Mouse (Mus musculus) WW6 (cell line): ENCODE measurements around the gene Mchr1.

Source experiments
- DNase-seq: peaks from one replicate; pipeline ENCODE4 v3.0.0-alpha.2; 2013; ENCODE audit warnings: low read depth, low spot score

Gene Mchr1

GRCm38 (mm10) chr15:81227275-81227674, 8.0 kb upstream of the Mchr1 start:
- DNase-seq, result no peak

- no peak for DNase-seq
Measured at GRCm38 (mm10) chr15:81228258-81228657, 7.0 kb upstream of the Mchr1 start.

- no peak for DNase-seq
Measured at GRCm38 (mm10) chr15:81229791-81230190, 5.5 kb upstream of the Mchr1 start.

- DNase-seq, result no peak
Measured at GRCm38 (mm10) chr15:81231325-81231724, 4.0 kb upstream of the Mchr1 start.

- no peak for DNase-seq
Measured at GRCm38 (mm10) chr15:81236062-81236461, 763 bp downstream of the Mchr1 start.

- DNase-seq, result no peak
Measured at GRCm38 (mm10) chr15:81237471-81237870, 2.2 kb downstream of the Mchr1 start.

GRCm38 (mm10) chr15:81239261-81239660, 4.0 kb downstream of the Mchr1 start:
- DNase-seq, result no peak

- no peak for DNase-seq
Measured at GRCm38 (mm10) chr15:81239794-81240343, 4.6 kb downstream of the Mchr1 start.

- DNase-seq, result no peak
Measured at GRCm38 (mm10) chr15:81246890-81247289, 11.6 kb downstream of the Mchr1 start.

- DNase-seq, result no peak
Measured at GRCm38 (mm10) chr15:81247583-81248340, 12.5 kb downstream of the Mchr1 start.

GRCm38 (mm10) chr15:81248341-81248679, 13.0 kb downstream of the Mchr1 start:
- DNase-seq, result no peak

- no peak for DNase-seq
Measured at GRCm38 (mm10) chr15:81248951-81249579, 13.8 kb downstream of the Mchr1 start.

- DNase-seq, result no peak
Measured at GRCm38 (mm10) chr15:81252626-81253174, 17.4 kb downstream of the Mchr1 start.

GRCm38 (mm10) chr15:81253585-81253984, 18.3 kb downstream of the Mchr1 start:
- DNase-seq, result no peak

- DNase-seq, result no peak
Measured at GRCm38 (mm10) chr15:81254113-81254640, 18.9 kb downstream of the Mchr1 start.

- DNase-seq, result no peak
Measured at GRCm38 (mm10) chr15:81255063-81255462, 19.8 kb downstream of the Mchr1 start.

- no peak for DNase-seq
Measured at GRCm38 (mm10) chr15:81258296-81258695, 23.0 kb downstream of the Mchr1 start.

- DNase-seq, result no peak
Measured at GRCm38 (mm10) chr15:81259304-81259703, 24.0 kb downstream of the Mchr1 start.

GRCm38 (mm10) chr15:81260208-81260607, 24.9 kb downstream of the Mchr1 start:
- DNase-seq, result no peak

- DNase-seq, result no peak
Measured at GRCm38 (mm10) chr15:81264392-81265095, 29.2 kb downstream of the Mchr1 start.

GRCm38 (mm10) chr15:81267416-81267815, 32.1 kb downstream of the Mchr1 start:
- DNase-seq, result no peak
